Mouse (Mus musculus) embryo, embryonic 11.5 days (tissue): ENCODE results near the gene Gm11060.

Experiments used
- DNase-seq: peaks from one replicate; pipeline ENCODE4 v3.0.0-alpha.2; 2012; ENCODE audit warnings: low read depth, low spot score

Gm11060 gene

DNA sequence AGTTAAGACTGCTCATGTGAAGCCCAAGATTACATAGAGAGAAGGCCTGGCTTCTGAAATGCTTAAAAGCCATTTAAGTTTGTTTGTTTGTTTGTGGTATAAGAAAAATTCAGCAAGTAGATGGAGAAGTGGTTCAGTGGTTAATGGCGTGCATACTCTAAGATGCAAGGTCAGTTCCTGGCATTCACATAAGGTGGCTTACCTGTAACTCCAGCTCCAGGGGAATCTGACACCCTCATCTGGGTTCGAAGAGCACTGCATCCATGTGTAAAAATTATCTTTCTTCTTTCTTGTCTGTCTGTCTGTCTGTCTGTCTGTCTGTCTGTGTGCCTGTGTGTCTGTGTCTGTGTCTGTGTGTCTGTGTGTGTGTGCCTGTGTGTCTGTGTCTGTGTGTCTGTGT, at the start of gene Gm11060:
Gm11060 (plus strand) TSS at position 301 of the 400 bp plus-strand sequence.
- no peak for DNase-seq

DNA sequence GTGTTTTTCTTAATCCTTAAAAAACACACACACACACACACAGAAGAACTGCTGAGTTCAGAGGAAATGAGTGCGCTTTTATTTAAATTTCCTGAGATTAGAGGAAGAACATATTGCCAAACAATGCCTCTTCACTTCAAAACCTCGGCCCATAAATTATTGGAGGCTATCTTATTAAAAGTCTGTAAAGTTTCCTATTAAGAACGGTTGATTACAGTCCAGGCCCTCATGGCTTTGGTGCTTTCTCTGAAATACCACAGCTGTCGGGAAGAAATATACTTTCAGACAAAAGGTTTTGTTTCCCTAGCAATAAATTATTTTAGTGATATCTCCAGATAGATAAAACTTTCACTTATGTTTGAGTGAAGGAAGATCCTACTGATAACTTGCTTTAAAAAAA, 48.7 kb upstream of the Gm11060 start:
- DNase-seq: no peak

GRCm38 (mm10) chr2:105048301-105048700, 43.5 kb upstream of the Gm11060 start:
- DNase-seq: no peak

- DNase-seq: no peak
Measured at GRCm38 (mm10) chr2:105055529-105055928, 36.3 kb upstream of the Gm11060 start.

- DNase-seq: no peak
Measured at GRCm38 (mm10) chr2:105058577-105059116, 33.2 kb upstream of the Gm11060 start.

GRCm38 (mm10) chr2:105062741-105063372, 29.0 kb upstream of the Gm11060 start:
- DNase-seq: no peak

DNA sequence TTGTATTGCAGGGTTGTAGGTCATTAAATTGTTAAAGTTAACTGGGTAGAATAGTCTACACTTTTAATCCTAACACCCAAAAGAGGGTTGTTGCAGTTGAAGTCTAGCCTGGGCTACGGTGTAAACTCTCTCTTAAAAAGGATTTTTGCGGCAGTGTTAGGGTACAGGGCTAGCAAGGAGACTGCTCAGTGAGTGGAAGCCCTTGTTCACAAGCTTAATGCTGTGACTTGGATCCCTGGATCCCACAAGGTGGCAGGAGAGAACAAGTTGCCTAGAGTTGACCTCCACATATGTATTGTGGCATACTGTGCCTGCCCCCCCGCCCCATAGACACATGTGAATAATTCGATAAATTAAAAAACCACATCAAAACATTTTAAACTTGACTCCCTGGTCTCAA, 19.3 kb upstream of the Gm11060 start:
- no peak for DNase-seq

- DNase-seq: no peak
Measured at GRCm38 (mm10) chr2:105074196-105074595, 17.6 kb upstream of the Gm11060 start.

GRCm38 (mm10) chr2:105075809-105076208, 16.0 kb upstream of the Gm11060 start:
- no peak for DNase-seq

- no peak for DNase-seq
Measured at GRCm38 (mm10) chr2:105077151-105077550, 14.7 kb upstream of the Gm11060 start.

GRCm38 (mm10) chr2:105082256-105082790, 9.5 kb upstream of the Gm11060 start:
- no peak for DNase-seq

DNA sequence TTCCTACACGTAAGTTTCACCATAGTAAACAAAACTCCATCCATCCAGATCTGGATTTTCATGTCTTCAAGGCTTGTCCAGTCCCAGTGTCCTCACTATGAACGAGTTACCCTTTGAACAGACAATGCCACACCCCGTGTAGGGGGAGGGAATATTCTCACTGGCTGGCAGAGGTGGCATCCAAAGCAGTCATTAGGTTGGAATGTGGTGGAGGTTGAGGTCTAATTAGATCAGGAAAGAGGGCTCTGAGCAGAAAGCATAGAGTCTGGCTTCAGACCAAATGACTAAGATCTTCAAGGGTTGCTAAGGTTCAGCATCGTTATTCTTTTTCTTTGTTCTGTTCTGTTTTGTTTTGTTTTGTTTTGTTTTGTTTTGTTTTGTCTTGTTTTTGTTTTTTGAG, 7.8 kb upstream of the Gm11060 start:
- no peak for DNase-seq

- DNase-seq: no peak
Measured at GRCm38 (mm10) chr2:105086081-105086480, 5.7 kb upstream of the Gm11060 start.

DNA sequence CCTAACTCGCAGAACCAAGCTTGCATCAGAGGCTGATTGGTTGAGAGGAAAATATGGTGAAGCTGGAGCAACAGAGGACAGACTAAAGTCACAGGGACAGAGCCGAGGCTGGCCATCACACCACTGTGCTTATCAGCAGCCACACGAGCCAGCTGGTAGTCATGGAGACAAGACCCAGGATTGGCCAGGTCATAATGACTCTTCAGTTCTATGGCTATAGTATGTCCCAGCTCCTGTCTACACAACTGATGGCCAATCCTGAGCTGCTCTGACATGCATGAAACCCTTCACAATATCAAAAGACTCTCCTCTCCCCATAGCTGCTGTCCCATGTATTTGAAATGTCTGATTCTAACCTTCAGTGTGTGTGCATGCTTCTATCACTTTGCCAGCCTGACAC, 3.8 kb upstream of the Gm11060 start:
- DNase-seq: no peak

GRCm38 (mm10) chr2:105089083-105089482, 2.7 kb upstream of the Gm11060 start:
- DNase-seq: peak; percentile 43

- DNase-seq: peak; percentile 32
Measured at GRCm38 (mm10) chr2:105089581-105090508, 2.0 kb upstream of the Gm11060 start.

DNA sequence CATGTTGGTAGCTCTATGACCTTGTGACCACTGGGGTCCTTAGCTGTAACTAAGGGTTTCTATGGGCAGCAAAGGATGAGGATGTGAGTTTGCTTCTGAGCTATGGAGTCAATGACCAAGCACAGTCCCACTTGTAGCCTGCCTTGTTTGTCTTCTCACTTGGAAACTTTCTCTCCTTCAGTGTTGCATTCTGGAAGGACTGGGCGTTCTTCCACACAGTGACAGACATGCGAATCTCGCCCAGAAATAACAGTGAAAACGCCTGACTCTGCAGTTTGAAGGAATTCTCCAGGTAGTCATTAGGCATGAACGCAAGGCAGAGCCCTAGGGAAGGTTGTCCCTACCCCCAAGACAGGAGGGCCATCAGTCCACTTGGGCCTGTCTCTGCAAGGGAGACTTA, 827 bp upstream of the Gm11060 start:
- DNase-seq: no peak

DNA sequence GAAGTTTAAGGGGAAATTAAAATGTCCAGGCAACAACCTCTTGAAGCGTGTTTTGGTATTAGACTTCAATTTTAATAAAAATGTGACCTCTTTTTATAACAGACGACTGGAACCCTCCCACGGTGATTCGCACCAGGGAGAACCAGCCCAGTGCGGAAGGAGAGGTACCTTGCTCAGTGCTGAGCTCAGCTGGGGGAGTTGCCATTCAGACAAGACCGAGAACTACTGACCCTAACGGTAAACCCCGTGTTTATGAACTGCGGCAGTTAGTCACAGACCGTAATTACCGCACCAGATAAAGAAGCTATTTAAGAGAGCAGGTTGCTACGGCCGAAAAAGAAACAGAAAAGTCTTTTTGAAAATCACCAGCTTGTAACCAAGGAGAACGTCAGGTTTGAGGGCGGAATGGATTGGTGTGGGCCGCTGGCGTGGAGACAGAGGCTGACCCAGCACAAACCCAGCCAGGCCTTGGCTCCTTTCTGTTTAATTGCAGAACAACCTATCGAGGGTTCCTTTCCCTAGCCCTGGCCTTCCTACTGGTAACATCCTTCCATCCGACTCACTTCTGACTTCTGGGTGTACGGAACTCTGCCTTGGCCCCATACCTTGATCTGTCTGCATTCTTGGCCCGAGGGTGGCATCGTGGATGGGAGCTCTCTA, 5.6 kb downstream of the Gm11060 start:
- no peak for DNase-seq

DNA sequence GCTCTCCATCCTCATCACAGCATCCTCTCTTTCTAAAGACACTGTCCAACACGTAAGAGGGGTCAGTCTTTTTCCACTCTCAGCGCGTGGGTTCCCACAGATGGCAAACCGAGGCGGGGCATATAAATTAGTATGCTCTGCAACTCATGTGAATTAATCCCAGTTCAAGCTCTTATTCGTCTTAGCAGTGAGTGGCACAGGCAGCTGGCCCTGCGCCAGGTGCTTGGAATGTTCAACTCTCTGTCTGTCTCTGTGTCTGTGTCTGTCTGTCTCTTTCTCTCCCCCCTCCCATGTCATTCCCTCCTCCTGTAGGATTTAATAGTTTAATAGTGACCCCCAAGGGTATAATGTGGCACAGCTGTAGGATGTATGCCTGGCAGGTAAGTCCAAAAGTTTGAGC, 7.6 kb downstream of the Gm11060 start:
- no peak for DNase-seq

DNA sequence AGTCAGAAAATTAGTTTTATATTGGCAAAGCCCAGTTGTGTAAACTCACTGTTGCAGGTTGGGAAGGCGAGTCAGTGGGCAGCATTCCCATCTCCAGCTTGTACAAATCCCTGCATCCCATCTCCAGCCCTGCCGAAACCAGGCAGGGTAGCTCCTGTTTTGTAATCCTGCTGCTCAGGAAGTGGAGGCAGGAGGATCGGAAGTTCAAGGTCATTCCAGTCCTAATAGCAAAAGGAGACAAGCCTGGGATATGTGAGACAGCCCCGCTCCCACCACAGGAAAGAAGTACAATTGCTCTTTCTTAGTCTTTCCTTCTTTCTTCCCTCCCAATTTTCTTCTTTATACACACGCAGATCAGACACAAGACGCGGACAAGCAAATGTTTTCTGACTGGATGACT, 8.7 kb downstream of the Gm11060 start:
- DNase-seq: no peak

GRCm38 (mm10) chr2:105108703-105109158, 16.9 kb downstream of the Gm11060 start:
- no peak for DNase-seq

GRCm38 (mm10) chr2:105114074-105114473, 22.3 kb downstream of the Gm11060 start:
- no peak for DNase-seq
